Comparison of ENCODE assay signal across 8 mouse cellular contexts in the genomic region with DNA sequence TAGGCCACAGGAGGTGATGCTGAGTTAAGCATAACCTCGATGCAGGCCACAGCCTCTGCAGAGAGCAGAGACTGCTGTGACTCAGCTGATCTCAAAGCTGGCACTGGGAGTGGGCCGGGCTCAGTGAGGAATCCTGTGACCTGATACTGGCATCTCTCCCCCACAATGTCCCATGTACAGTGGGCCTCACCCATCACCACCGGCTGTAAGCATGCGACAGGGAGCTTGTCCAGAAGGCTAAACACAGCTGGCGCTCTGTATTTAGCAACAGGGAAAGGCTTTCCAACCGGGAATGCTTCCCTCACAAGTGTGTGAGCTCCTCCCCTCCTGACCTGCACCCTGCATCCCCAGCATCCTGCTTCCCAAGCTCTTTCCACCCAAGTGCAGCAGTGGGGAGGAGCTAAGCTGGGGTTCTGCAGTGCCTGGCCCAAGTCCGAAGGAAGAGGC. TPM values are rescaled to one million over a fixed set of nuclear protein-coding genes. Genes with fewer than 3 reads are reported as not detected.
DNase-seq lines count a peak whose midpoint lies in the region; ATAC-seq and TF ChIP-seq lines count a peak whose summit lies in the region.

No protein-coding gene starts in this region.

- H3K79me2 ChIP-seq in heart, adult 2 months (replicated peaks; ENCODE audit: control insufficient read depth, insufficient read depth, low read length): no peaks in the 10 kb centered on the region

- intact Hi-C loops in heart, adult 2 months (cut with DNase I): loop anchor here (5.0 to 10.0 kb wide), 2 partner anchors 36 to 168 kb away; no protein-coding TSS in a partner anchor
- intact Hi-C loops in left cerebral cortex, adult 2 months (cut with DNase I): no loop called here

- TF ChIP-seq CTCF in hindbrain, postnatal 0 days (IDR thresholded peaks at IDR 0.05; ENCODE audit: low read depth): no peak
- TF ChIP-seq CTCF in heart, adult 2 months (IDR thresholded peaks at IDR 0.05): no peak; the same call in 1 of the 2 replicates
- no peak; the same call in 1 of the 2 replicates for TF ChIP-seq CTCF in left cerebral cortex, adult 2 months (IDR thresholded peaks at IDR 0.05)

- WGBS in hindbrain, postnatal 0 days: 38% methylated on average over 7 of the region's 7 CpGs
- 47% methylated on average over 7 of the region's 7 CpGs for WGBS in hindbrain, embryonic 11.5 days
- WGBS in heart, adult 2 months: 14% methylated on average over 7 of the region's 7 CpGs

- no peak overlapping the region for H3K4me3 ChIP-seq in hindbrain, postnatal 0 days (ENCODE audit: low read length)
- no peak overlapping the region for H3K4me3 ChIP-seq in hindbrain, embryonic 11.5 days (ENCODE audit: low read depth, low read length)
- H3K4me3 ChIP-seq in heart, adult 2 months: no peak overlapping the region
- no peak overlapping the region for H3K4me3 ChIP-seq in left cerebral cortex, adult 2 months

- peak; percentile 99 for TF ChIP-seq EP300 in heart, adult 2 months (IDR thresholded peaks at IDR 0.05; ENCODE audit: insufficient read depth, low read depth, low read length)

- H3K36me3 ChIP-seq in hindbrain, postnatal 0 days (ENCODE audit: insufficient read depth, low read length): peaks cover 2% of the 10 kb centered on the region; the same call in 1 of the 2 replicates
- H3K36me3 ChIP-seq in hindbrain, embryonic 11.5 days (ENCODE audit: control insufficient read depth, insufficient read depth, low read length): no peaks in the 10 kb centered on the region
- H3K36me3 ChIP-seq in heart, adult 2 months (ENCODE audit: control insufficient read depth, insufficient read depth, low read length): peaks cover 5% of the 10 kb centered on the region

- TF ChIP-seq POLR2A in heart, adult 2 months (IDR thresholded peaks at IDR 0.05; ENCODE audit: insufficient read depth, low read depth, low read length): 0 out of 2 replicates have a peak, but pooled peaks have one; percentile 19

- H3K9ac ChIP-seq in hindbrain, postnatal 0 days (replicated peaks; ENCODE audit: low read length): no peak overlapping the region
- H3K9ac ChIP-seq in hindbrain, embryonic 11.5 days (ENCODE audit: low read depth, low read length): no peak overlapping the region
- H3K9ac ChIP-seq in heart, adult 2 months (ENCODE audit: low read depth, low read length): no peak overlapping the region

- no peak overlapping the region for H3K4me2 ChIP-seq in hindbrain, postnatal 0 days (ENCODE audit: low read depth, low read length)
- no peak overlapping the region for H3K4me2 ChIP-seq in hindbrain, embryonic 11.5 days (replicated peaks; ENCODE audit: low read depth, low read length)

- peak; percentile 31; the same call in 1 of the 2 replicates for ATAC-seq in hindbrain, postnatal 0 days
- no peak for ATAC-seq in hindbrain, embryonic 11.5 days (ENCODE audit: low FRiP score)

- 0 out of 2 replicates have a peak overlapping the region, but pooled peaks have one; percentile 15 for H3K27ac ChIP-seq in hindbrain, postnatal 0 days
- no peak overlapping the region for H3K27ac ChIP-seq in hindbrain, embryonic 11.5 days (ENCODE audit: low read depth, low read length)
- peak overlapping the region; percentile 72 for H3K27ac ChIP-seq in heart, adult 2 months
- peak overlapping the region; percentile 73 for H3K27ac ChIP-seq in left cerebral cortex, adult 2 months

- no peaks in the 10 kb centered on the region for H3K27me3 ChIP-seq in hindbrain, postnatal 0 days (ENCODE audit: insufficient read depth, low read length)
- H3K27me3 ChIP-seq in hindbrain, embryonic 11.5 days (ENCODE audit: control insufficient read depth, insufficient read depth, low read length): no peaks in the 10 kb centered on the region
- H3K27me3 ChIP-seq in heart, adult 2 months (ENCODE audit: control insufficient read depth, insufficient read depth, low read length): no peaks in the 10 kb centered on the region

- DNase-seq in hindbrain, postnatal 0 days (ENCODE audit: low spot score): no peak
- no peak for DNase-seq in hindbrain, embryonic 11.5 days (ENCODE audit: low spot score)
- DNase-seq in brain, adult 2 months (ENCODE audit: low read depth, low spot score): peak; percentile 87
- DNase-seq in heart, adult 2 months: peak; percentile 66 to 82
- DNase-seq in left cerebral cortex, adult 2 months (ENCODE audit: extremely low spot score in 1 of 2, low spot score in 2 of 2): peak in 1 of 2 experiments; percentile 38
- DNase-seq in right cerebral cortex, postnatal 25 days: peak; percentile 40
- no peak for DNase-seq in thymus, adult 18-20 months
- no peak for DNase-seq in retina, embryonic 14.5 days (ENCODE audit: low spot score)

- no peaks in the 10 kb centered on the region for H3K9me3 ChIP-seq in hindbrain, postnatal 0 days (ENCODE audit: low read length)
- H3K9me3 ChIP-seq in hindbrain, embryonic 11.5 days (ENCODE audit: control insufficient read depth, low read length): no peaks in the 10 kb centered on the region

- no peaks in the 10 kb centered on the region for H3K4me1 ChIP-seq in hindbrain, postnatal 0 days (ENCODE audit: insufficient read depth, low read length)
- no peaks in the 10 kb centered on the region for H3K4me1 ChIP-seq in hindbrain, embryonic 11.5 days (replicated peaks; ENCODE audit: control insufficient read depth, insufficient read depth, low read length)
- H3K4me1 ChIP-seq in heart, adult 2 months (ENCODE audit: control insufficient read depth, insufficient read depth, low read length): peaks cover 11% of the 10 kb centered on the region

RNA-seq across cellular contexts. Expression of a gene that starts 23.2 kb away (rescaled TPM):
- total RNA-seq in hindbrain, postnatal 0 days (2014; rRNA removed): 148 TPM in 2 replicates
- polyA plus RNA-seq in hindbrain, postnatal 0 days (2015; fragmentation: Nextera tagmentation; extraction: Ambion mirVana): 166 and 179 TPM in 2 replicates
- polyA plus RNA-seq in hindbrain, embryonic 11.5 days (2014; fragmentation: Nextera tagmentation; extraction: Ambion mirVana): 65.4 and 69.6 TPM in 2 replicates
- 10 to 100 TPM; 59.9 to 63.5 TPM for total RNA-seq in heart, adult 2 months (2021)
- polyA plus RNA-seq in heart, adult 2 months (2012; rRNA removed): 78.2 and 115 TPM in 2 replicates
- 100 to 1,000 TPM in 1 of 2 experiments, 10 to 100 TPM in 1; 93.8 to 102 TPM for total RNA-seq in left cerebral cortex, adult 2 months (2021)

RNA-seq across cellular contexts. Expression of a gene that starts 52.5 kb away (rescaled TPM):
- total RNA-seq in hindbrain, postnatal 0 days (2014; rRNA removed): 23.2 and 24.7 TPM in 2 replicates
- polyA plus RNA-seq in hindbrain, postnatal 0 days (2015; fragmentation: Nextera tagmentation; extraction: Ambion mirVana): 24.3 and 25.0 TPM in 2 replicates
- 31.5 and 36.8 TPM in 2 replicates for polyA plus RNA-seq in hindbrain, embryonic 11.5 days (2014; fragmentation: Nextera tagmentation; extraction: Ambion mirVana)
- total RNA-seq in heart, adult 2 months (2021): 10 to 100 TPM; 25.1 to 28.0 TPM
- polyA plus RNA-seq in heart, adult 2 months (2012; rRNA removed): 10.1 and 17.2 TPM in 2 replicates
- 10 to 100 TPM; 26.7 to 28.2 TPM for total RNA-seq in left cerebral cortex, adult 2 months (2021)

Comparison
In these comparisons a context has a peak if more than half of its experiments do, and no peak if none do; other contexts are left out.
1. DNase-seq: peak in brain, adult 2 months (single experiment), heart, adult 2 months (2 of 2) and right cerebral cortex, postnatal 25 days (single experiment); none in hindbrain, postnatal 0 days (single experiment), hindbrain, embryonic 11.5 days (single experiment), thymus, adult 18-20 months (0 of 2) and retina, embryonic 14.5 days (single experiment).